Mouse (Mus musculus) ES-E14 (cell line): ENCODE measurements around the gene Hdac9.

ENCODE experiments used
- CHD2 ChIP-seq: IDR thresholded peaks from 2 replicates; pipeline ENCODE4 v1.6.1; 2014; ENCODE audit warnings: mild to moderate bottlenecking, low read depth, low read length, inconsistent platforms
- HCFC1 ChIP-seq: IDR thresholded peaks from 2 replicates; pipeline ENCODE4 v1.6.1; 2012; ENCODE audit warnings: low read length, inconsistent platforms, borderline replicate concordance; ENCODE audit not compliant: insufficient read depth
- MAFK ChIP-seq: IDR thresholded peaks from 2 replicates; pipeline ENCODE4 v1.6.1; 2014; ENCODE audit warnings: mild to moderate bottlenecking, low read depth, low read length, inconsistent platforms; ENCODE audit not compliant: insufficient read depth
- ZC3H11A ChIP-seq: IDR thresholded peaks from 2 replicates; pipeline ENCODE4 v1.6.1; 2012; ENCODE audit warnings: low read depth, mild to moderate bottlenecking, inconsistent platforms, low read length, borderline replicate concordance
- ZNF384 ChIP-seq: IDR thresholded peaks from 2 replicates; pipeline ENCODE4 v1.6.1; 2012; ENCODE audit warnings: low read depth, low read length, inconsistent platforms

DNA sequence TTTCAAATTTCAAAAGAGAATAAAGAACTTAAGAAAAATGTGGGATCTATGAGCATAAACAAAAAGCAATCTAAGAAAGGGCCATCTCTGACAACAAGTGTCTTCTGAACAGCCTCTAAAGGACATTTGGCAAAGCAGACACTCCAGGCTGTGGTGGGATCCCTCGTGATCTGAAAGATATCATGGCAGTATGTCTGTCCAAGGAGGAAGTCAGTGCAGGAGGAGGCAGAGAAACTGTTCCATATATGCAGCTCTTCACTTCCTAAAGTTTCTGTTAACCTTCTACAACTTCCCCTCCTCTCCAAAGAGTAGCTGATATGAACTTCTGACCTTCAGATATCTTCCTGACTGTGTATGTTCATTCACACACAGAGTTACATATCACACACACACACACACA is 220.2 kb downstream of the Hdac9 start:
- TF ChIP-seq ZNF384 (no peak), HCFC1 (no peak), ZC3H11A (no peak), MAFK (no peak), CHD2 (no peak)
